In the genomic region with DNA sequence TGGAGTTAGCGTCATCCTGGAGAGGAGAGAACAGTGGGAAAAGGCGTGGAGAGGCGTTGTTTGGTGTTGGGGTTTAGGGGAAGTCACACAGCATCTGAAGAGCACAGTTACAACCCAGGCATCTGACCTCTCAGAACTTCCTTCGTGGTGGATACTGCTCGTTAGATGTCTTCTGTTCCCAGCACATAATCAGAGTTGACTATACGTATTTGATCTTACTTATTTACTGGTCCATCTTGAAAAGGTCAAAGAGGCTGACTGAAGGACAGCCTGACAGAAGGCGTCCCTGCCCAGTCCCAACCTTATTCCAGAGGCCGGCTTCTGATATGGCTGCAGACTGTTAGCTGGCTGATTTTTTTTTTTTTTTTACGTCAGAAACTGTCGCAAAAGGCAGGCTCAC, we compare ENCODE assay signal across 28 mouse cellular contexts.
"Had no signal": no experiment of that assay in that cellular context is flagged by ENCODE, and none has a peak within 500 bp of the region (broad histone marks: within the 10 kb centered on the region; RNA-seq: fewer than 3 reads in every experiment).

No protein-coding gene starts in this region.

- ATAC-seq: forebrain, embryonic 13.5 days; forebrain, embryonic 14.5 days; forebrain, embryonic 15.5 days; forebrain, embryonic 16.5 days; forebrain, postnatal 0 days had no signal

- H3K4me1 ChIP-seq: embryonic facial prominence, embryonic 12.5 days had no signal

- H3K4me2 ChIP-seq: embryonic facial prominence, embryonic 12.5 days; embryonic facial prominence, embryonic 13.5 days; embryonic facial prominence, embryonic 15.5 days; forebrain, embryonic 12.5 days; forebrain, embryonic 13.5 days; forebrain, embryonic 15.5 days had no signal

- H3K27me3 ChIP-seq: embryonic facial prominence, embryonic 12.5 days; forebrain, embryonic 13.5 days; forebrain, embryonic 15.5 days had no signal

- H3K27ac ChIP-seq: embryonic facial prominence, embryonic 10.5 days; embryonic facial prominence, embryonic 12.5 days; embryonic facial prominence, embryonic 13.5 days; embryonic facial prominence, embryonic 15.5 days; forebrain, embryonic 10.5 days; forebrain, embryonic 12.5 days; forebrain, embryonic 13.5 days; forebrain, embryonic 15.5 days; gastrocnemius, adult 2 months had no signal

- H3K9me3 ChIP-seq: embryonic facial prominence, embryonic 10.5 days; embryonic facial prominence, embryonic 12.5 days; embryonic facial prominence, embryonic 13.5 days; embryonic facial prominence, embryonic 15.5 days; forebrain, embryonic 10.5 days; forebrain, embryonic 12.5 days; forebrain, embryonic 13.5 days; forebrain, embryonic 15.5 days had no signal

- H3K36me3 ChIP-seq: embryonic facial prominence, embryonic 10.5 days; embryonic facial prominence, embryonic 12.5 days; embryonic facial prominence, embryonic 13.5 days; embryonic facial prominence, embryonic 15.5 days; forebrain, embryonic 10.5 days; forebrain, embryonic 12.5 days; forebrain, embryonic 15.5 days had no signal

- H3K9ac ChIP-seq: embryonic facial prominence, embryonic 12.5 days; embryonic facial prominence, embryonic 13.5 days; embryonic facial prominence, embryonic 15.5 days; forebrain, embryonic 12.5 days; forebrain, embryonic 13.5 days; forebrain, embryonic 15.5 days; forebrain, postnatal 0 days had no signal

- DNase-seq: cerebellum, adult 18-20 months; cerebellum, adult 2 months; cerebellum, adult 8-10 months; cerebellum, adult 9-10 months; cerebellum, adult 9-11 months; cerebellum, postnatal 10 days; cerebellum, postnatal 14 days; cerebellum, postnatal 25 days; cerebellum, postnatal 36 days; embryo, embryonic 11 days; forebrain, postnatal 0 days; gastrocnemius, adult 2 months; gastrocnemius, postnatal 10 days; gastrocnemius, postnatal 14 days; gastrocnemius, postnatal 25 days; gastrocnemius, postnatal 36 days; heart, adult 11 months had no signal

- H3K4me3 ChIP-seq: embryonic facial prominence, embryonic 10.5 days; embryonic facial prominence, embryonic 12.5 days; embryonic facial prominence, embryonic 13.5 days; embryonic facial prominence, embryonic 15.5 days; erythroblast, embryonic 14.5 days; forebrain, embryonic 10.5 days; forebrain, embryonic 12.5 days; forebrain, embryonic 13.5 days; forebrain, embryonic 15.5 days; gastrocnemius, adult 2 months had no signal
